Mouse (Mus musculus): ENCODE results near the gene Prdx2.

DNA sequence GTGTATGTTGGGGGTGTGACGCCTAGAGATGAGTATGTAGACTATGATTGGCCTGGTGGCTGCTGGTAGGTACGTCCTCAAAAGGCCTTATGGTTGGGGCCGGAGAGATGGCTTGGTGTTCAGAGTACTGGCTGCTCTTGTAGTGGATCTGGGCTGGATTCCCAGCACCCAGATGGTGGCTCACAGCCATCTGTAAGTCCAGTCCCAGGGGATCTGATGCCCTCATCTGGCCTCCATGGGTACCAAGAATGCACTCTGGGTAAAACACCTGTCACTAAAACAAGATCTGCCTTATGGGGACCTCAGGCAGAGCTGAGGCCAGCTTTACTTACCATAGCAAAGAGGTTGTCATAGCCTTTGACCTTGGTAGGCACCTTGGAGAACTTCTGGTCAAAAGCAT is 54.5 kb downstream of the Prdx2 start:
- TF ChIP-seq MAX (IDR thresholded peaks at IDR 0.05; ENCODE audit: low read depth) (no peak), POLR2A (IDR thresholded peaks at IDR 0.05; ENCODE audit: insufficient read length, low read depth) (no peak), USF1 (IDR thresholded peaks at IDR 0.05; ENCODE audit: low read depth) (no peak), POLR2AphosphoS2 (IDR thresholded peaks at IDR 0.05; ENCODE audit: insufficient read length, low read depth) (no peak)
